ENCODE assay signal across 21 mouse cellular contexts in genomic region chr5:148465091-148465490, GRCm38 (mm10).
DNase-seq lines count a peak whose midpoint lies in the region; ATAC-seq and TF ChIP-seq lines count a peak whose summit lies in the region.
"Had no signal": no experiment of that assay in that cellular context is flagged by ENCODE, and none has a peak within 500 bp of the region (broad histone marks: within the 10 kb centered on the region; RNA-seq: fewer than 3 reads in every experiment).

No protein-coding gene starts in this region.

- WGBS in kidney, adult 2 months = 94% methylated on average over 9 of the region's 9 CpGs
- 95% methylated on average over 9 of the region's 9 CpGs for WGBS in kidney, embryonic 14.5 days
- 95% methylated on average over 9 of the region's 9 CpGs for WGBS in midbrain, embryonic 11.5 days
- WGBS in midbrain, embryonic 15.5 days = 94% methylated on average over 9 of the region's 9 CpGs

- no peaks in the 10 kb centered on the region for H3K27me3 ChIP-seq in kidney, adult 2 months (replicated peaks; ENCODE audit: control insufficient read depth, insufficient read depth, low read length)
- H3K27me3 ChIP-seq in kidney, embryonic 14.5 days (ENCODE audit: control insufficient read depth, insufficient read depth, low read length) = no peaks in the 10 kb centered on the region
- H3K27me3 ChIP-seq in midbrain, embryonic 11.5 days (ENCODE audit: control insufficient read depth, insufficient read depth, low read length) = no peaks in the 10 kb centered on the region
- no peaks in the 10 kb centered on the region for H3K27me3 ChIP-seq in midbrain, embryonic 15.5 days (replicated peaks)
- H3K27me3 ChIP-seq: CH12.LX; embryonic facial prominence, embryonic 12.5 days; heart, embryonic 15.5 days; Patski had no signal

- no peak overlapping the region for H3K27ac ChIP-seq in kidney, adult 2 months (ENCODE audit: insufficient read depth, low read depth, low read length)
- no peak overlapping the region for H3K27ac ChIP-seq in kidney, embryonic 14.5 days (ENCODE audit: low read depth, low read length)
- H3K27ac ChIP-seq in midbrain, embryonic 11.5 days (ENCODE audit: low read depth, low read length) = no peak overlapping the region
- H3K27ac ChIP-seq in midbrain, embryonic 15.5 days = no peak overlapping the region
- H3K27ac ChIP-seq: embryonic facial prominence, embryonic 12.5 days; heart, adult 2 months; heart, embryonic 15.5 days had no signal

- H3K9ac ChIP-seq in kidney, embryonic 14.5 days (ENCODE audit: low read depth, low read length) = no peak overlapping the region
- no peak overlapping the region for H3K9ac ChIP-seq in midbrain, embryonic 11.5 days (ENCODE audit: low read length)
- H3K9ac ChIP-seq in midbrain, embryonic 15.5 days = no peak overlapping the region
- H3K9ac ChIP-seq: embryonic facial prominence, embryonic 12.5 days; heart, embryonic 15.5 days had no signal

- H3K4me2 ChIP-seq in kidney, embryonic 14.5 days (replicated peaks; ENCODE audit: low read depth, low read length) = no peak overlapping the region
- H3K4me2 ChIP-seq in midbrain, embryonic 11.5 days = no peak overlapping the region
- no peak overlapping the region for H3K4me2 ChIP-seq in midbrain, embryonic 15.5 days
- H3K4me2 ChIP-seq: embryonic facial prominence, embryonic 12.5 days; heart, embryonic 11.5 days; heart, embryonic 15.5 days had no signal

- peak; percentile 26 for DNase-seq in kidney, adult 2 months
- peak; percentile 16 to 29 for DNase-seq in kidney, postnatal 36 days
- no peak for DNase-seq in kidney, adult 11 months
- DNase-seq in midbrain, embryonic 11.5 days (ENCODE audit: low spot score, missing footprints) = peak; percentile 51
- DNase-seq in frontal cortex, postnatal 14 days (ENCODE audit: low spot score in 2 of 2) = no peak
- DNase-seq: adrenal gland, postnatal 14 days; cerebellum, adult 11-12 months; cerebellum, adult 9-10 months; cerebellum, postnatal 25 days; gastrocnemius, postnatal 14 days; heart, adult 2 months; heart, postnatal 14 days had no signal

- H3K9me3 ChIP-seq in kidney, embryonic 14.5 days (ENCODE audit: control insufficient read depth, low read length) = peaks cover 3% of the 10 kb centered on the region; the same call in 1 of the 2 replicates
- H3K9me3 ChIP-seq in midbrain, embryonic 11.5 days (ENCODE audit: control insufficient read depth, low read length) = peaks cover 2% of the 10 kb centered on the region; the same call in 1 of the 2 replicates
- H3K9me3 ChIP-seq in midbrain, embryonic 15.5 days = no peaks in the 10 kb centered on the region
- H3K9me3 ChIP-seq: embryonic facial prominence, embryonic 12.5 days; heart, embryonic 15.5 days had no signal

- ATAC-seq in kidney, embryonic 14.5 days (ENCODE audit: low FRiP score, low TSS enrichment) = no peak
- no peak for ATAC-seq in midbrain, embryonic 11.5 days (ENCODE audit: low FRiP score)
- no peak for ATAC-seq in midbrain, embryonic 15.5 days (replicated peaks)
- ATAC-seq: activated CD4-positive, CD25-positive, alpha-beta regulatory T cell, adult 4 months; forebrain, embryonic 16.5 days; Patski had no signal

- no peaks in the 10 kb centered on the region for H3K36me3 ChIP-seq in kidney, adult 2 months (ENCODE audit: control insufficient read depth, insufficient read depth, low read length)
- no peaks in the 10 kb centered on the region for H3K36me3 ChIP-seq in kidney, embryonic 14.5 days (ENCODE audit: control insufficient read depth, insufficient read depth, low read length)
- no peaks in the 10 kb centered on the region for H3K36me3 ChIP-seq in midbrain, embryonic 11.5 days (ENCODE audit: control insufficient read depth, insufficient read depth, low read length)
- H3K36me3 ChIP-seq in midbrain, embryonic 15.5 days (replicated peaks) = no peaks in the 10 kb centered on the region
- H3K36me3 ChIP-seq: embryonic facial prominence, embryonic 12.5 days; heart, embryonic 15.5 days had no signal

- no peak for TF ChIP-seq POLR2A in kidney, adult 2 months (IDR thresholded peaks at IDR 0.05; ENCODE audit: low read depth, low read length)

- no peak for TF ChIP-seq CTCF in kidney, adult 2 months (conservative IDR thresholded peaks at IDR 0.05; ENCODE audit: insufficient read depth, insufficient read length, low read depth, low read length)

- H3K4me1 ChIP-seq in kidney, adult 2 months (ENCODE audit: control insufficient read depth, insufficient read depth, low read length) = no peaks in the 10 kb centered on the region
- 0 out of 2 replicates have a peak, but pooled peaks cover 4% of the 10 kb centered on the region for H3K4me1 ChIP-seq in kidney, embryonic 14.5 days (ENCODE audit: control insufficient read depth, insufficient read depth, low read length)
- peaks cover 8% of the 10 kb centered on the region for H3K4me1 ChIP-seq in midbrain, embryonic 11.5 days (ENCODE audit: control insufficient read depth, insufficient read depth, low read length)
- 0 out of 2 replicates have a peak, but pooled peaks cover 11% of the 10 kb centered on the region for H3K4me1 ChIP-seq in midbrain, embryonic 15.5 days
- H3K4me1 ChIP-seq: heart, embryonic 15.5 days had no signal

- no peak overlapping the region for H3K4me3 ChIP-seq in kidney, adult 2 months (ENCODE audit: insufficient read depth, low read depth, low read length)
- H3K4me3 ChIP-seq in kidney, embryonic 14.5 days (ENCODE audit: low read length) = no peak overlapping the region
- no peak overlapping the region for H3K4me3 ChIP-seq in midbrain, embryonic 11.5 days (ENCODE audit: low read depth, low read length)
- H3K4me3 ChIP-seq in midbrain, embryonic 15.5 days = no peak overlapping the region
- H3K4me3 ChIP-seq: embryonic facial prominence, embryonic 12.5 days; heart, adult 2 months; heart, embryonic 15.5 days had no signal

Comparison
In these comparisons a context has a peak if more than half of its experiments do, and no peak if none do; other contexts are left out.
1. DNase-seq: peak in kidney, adult 2 months (single experiment), kidney, postnatal 36 days (2 of 2) and midbrain, embryonic 11.5 days (single experiment); none in kidney, adult 11 months (single experiment) and frontal cortex, postnatal 14 days (0 of 2).